Mouse (Mus musculus): ENCODE data around the gene Pls1.

The Pls1 gene

GRCm38 (mm10) chr9:95705371-95705770 lies 139.7 kb downstream of the Pls1 start:
- no peak for DNase-seq (ENCODE audit: low read depth, low spot score)

GRCm38 (mm10) chr9:95704078-95704477 lies 141.0 kb downstream of the Pls1 start:
- no peak for DNase-seq (ENCODE audit: low read depth, low spot score)

Data from skeletal muscle tissue, adult 2 months (tissue).